Mouse (Mus musculus) myocyte (in vitro differentiated cells): Measurements from ENCODE around the gene C3ar1. TPM values are rescaled to one million over a fixed set of nuclear protein-coding genes. Genes with fewer than 3 reads are reported as not detected.
A peak's percentile ranks its signal among the peaks of the same experiment; 100 is the strongest.

Source experiments
- H3K27me3 ChIP-seq: one replicate; pipeline ENCODE4 v1.6.1; 2011; ENCODE audit not compliant: control insufficient read depth, insufficient read depth, insufficient read length
- H3K36me3 ChIP-seq: one replicate; pipeline ENCODE4 v1.6.1; 2011; ENCODE audit not compliant: control insufficient read depth, insufficient read depth
- H3K4me2 ChIP-seq: one replicate; pipeline ENCODE4 v1.6.1; 2011; ENCODE audit warnings: low read depth, control low read depth
- H3K4me3 ChIP-seq: one replicate; pipeline ENCODE4 v1.5.1; 2011; ENCODE audit warnings: mild to moderate bottlenecking, control low read depth, moderate library complexity
- H3K79me2 ChIP-seq: one replicate; pipeline ENCODE4 v1.6.1; 2011; ENCODE audit not compliant: control insufficient read depth, insufficient read depth
- H3ac ChIP-seq: one replicate; pipeline ENCODE4 v1.6.1; 2011; ENCODE audit not compliant: control insufficient read depth, insufficient read length
- CEBPB ChIP-seq: IDR thresholded peaks from 2 replicates; pipeline ENCODE4 v1.6.1; 2011; ENCODE audit warnings: mild to moderate bottlenecking, moderate library complexity; ENCODE audit not compliant: poor library complexity, insufficient read depth, severe bottlenecking
- MYOG ChIP-seq, 3 experiments: IDR thresholded peaks; one replicate each; pipeline ENCODE4 v1.6.1; 2011; ENCODE audit warnings: control low read depth in 2 of 3, low read depth in 2 of 3, mild to moderate bottlenecking in 2 of 3; ENCODE audit not compliant: insufficient read length in 2 of 3, control insufficient read depth in 1 of 3, insufficient read depth in 1 of 3
- POLR2AphosphoS2 ChIP-seq: IDR thresholded peaks from one replicate; pipeline ENCODE4 v1.6.1; 2011; ENCODE audit warnings: low read depth, control low read depth; ENCODE audit not compliant: insufficient read length
- REST ChIP-seq: IDR thresholded peaks from one replicate; pipeline ENCODE4 v1.6.1; 2011; ENCODE audit warnings: mild to moderate bottlenecking, control low read depth, moderate library complexity; ENCODE audit not compliant: insufficient read depth, insufficient read length
- SRF ChIP-seq: IDR thresholded peaks from one replicate; pipeline ENCODE4 v1.6.1; 2011; ENCODE audit warnings: low read depth; ENCODE audit not compliant: control insufficient read depth, insufficient read length
- TCF12 ChIP-seq: IDR thresholded peaks from one replicate; pipeline ENCODE4 v1.6.1; 2011; ENCODE audit warnings: mild to moderate bottlenecking, control low read depth; ENCODE audit not compliant: poor library complexity, insufficient read depth, severe bottlenecking
- polyA plus RNA-seq: library from polyadenylated mRNA; unstranded; fragments of >200 nt; fragmentation: generic; extraction: Trizol; gene quantifications from one replicate; pipeline ENCODE4 v1.2.1, GENCODE M21; 2012; ENCODE audit warnings: missing spikeins

C3ar1 gene
- polyA plus RNA-seq, 1 experiment = 0.19 TPM

DNA sequence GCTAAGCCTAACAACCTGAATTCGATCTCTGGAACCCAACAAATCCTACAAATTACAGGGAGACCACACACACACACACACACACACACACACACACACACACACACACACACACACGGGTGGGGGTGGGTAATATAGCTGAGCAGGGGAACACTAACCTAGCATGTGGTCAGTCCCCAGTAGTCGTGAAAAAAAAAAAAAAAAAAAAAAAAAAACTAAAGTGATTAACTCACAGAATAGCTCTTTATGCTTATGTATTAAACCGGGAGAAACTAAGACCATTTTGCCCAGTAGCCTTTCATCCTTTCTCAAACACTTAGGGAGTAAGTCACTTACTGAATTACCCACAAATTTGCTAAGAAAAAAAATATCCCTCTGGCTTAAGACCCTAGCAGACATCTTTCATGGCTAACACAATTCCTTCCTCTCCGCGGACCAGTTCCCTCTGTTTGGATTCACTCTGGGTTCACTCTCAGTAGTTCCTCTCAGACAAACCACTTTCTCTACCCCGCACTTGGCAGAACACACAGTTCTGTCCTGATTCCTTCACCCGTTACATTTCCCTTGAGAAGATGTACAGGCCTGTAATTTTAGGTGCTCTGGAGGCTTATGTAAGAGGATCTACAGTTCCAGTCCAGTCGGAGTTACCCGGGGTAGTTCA lies 55.2 kb downstream of the C3ar1 start:
- Histone ChIP-seq H3K79me2 (no peaks in the 10 kb centered on the region), H3K36me3 (no peaks in the 10 kb centered on the region), H3K4me3 (peak overlapping the region; percentile 9), H3K4me2 (peak overlapping the region; percentile 57), H3K27me3 (peaks cover 7% of the 10 kb centered on the region), H3ac (no peak overlapping the region)
- no peak for TF ChIP-seq POLR2AphosphoS2
- no peak for TF ChIP-seq SRF
- no peak for TF ChIP-seq REST
- TF ChIP-seq CEBPB = no peak
- no peak for TF ChIP-seq TCF12
- no peak for TF ChIP-seq MYOG (IDR thresholded peaks at IDR 0.05; ENCODE audit: control insufficient read depth in 1 of 3, insufficient read depth in 1 of 3, insufficient read length in 2 of 3, low read depth in 2 of 3)

Other genes with a start within 250 kb of the C3ar1 start
- gene Gdf3, start 246.1 kb downstream of the C3ar1 start, polyA plus RNA-seq = not detected
- not detected for gene Dppa3, start 229.8 kb downstream of the C3ar1 start, polyA plus RNA-seq
- 0.10 TPM for gene Nanog, start 148.7 kb downstream of the C3ar1 start, polyA plus RNA-seq
- 1.2 TPM for gene Slc2a3, start 54.5 kb downstream of the C3ar1 start, polyA plus RNA-seq
- 9.7 TPM for gene Foxj2, start 36.2 kb downstream of the C3ar1 start, polyA plus RNA-seq
- 21.9 TPM for gene Necap1, start 18.3 kb upstream of the C3ar1 start, polyA plus RNA-seq
- gene Clec4a1, start 65.7 kb upstream of the C3ar1 start, polyA plus RNA-seq = not detected
- gene Clec4a3, start 96.4 kb upstream of the C3ar1 start, polyA plus RNA-seq = not detected
- not detected for gene Clec4a4, start 134.2 kb upstream of the C3ar1 start, polyA plus RNA-seq
- not detected for gene Clec4b1, start 193.8 kb upstream of the C3ar1 start, polyA plus RNA-seq